Mouse (Mus musculus) lung, embryonic 15.5 days (tissue): ENCODE data around the gene Esrra. TPM values are rescaled to one million over a fixed set of nuclear protein-coding genes. Genes with fewer than 3 reads are reported as not detected.
"Not testable (repeated sequence)": the region's sequence is repeated elsewhere in the genome, so short reads cannot be mapped to it uniquely, and the experiment has no call there.

ENCODE experiments used
- ATAC-seq: fragments of 200-750 bp; cut with Nextera tagmentation; 2 replicates; pipeline ENCODE4 v1.8.0; 2017; ENCODE audit warnings: moderate number of reproducible peaks, borderline replicate concordance; ENCODE audit not compliant: low FRiP score, low TSS enrichment; ENCODE audit errors: extremely low read depth
- H3K27ac ChIP-seq: fragments of 300-500 bp; sonication (generic); 2 replicates; pipeline ENCODE4 v1.5.1; 2015; ENCODE audit warnings: moderate library complexity, mild to moderate bottlenecking, inconsistent platforms
- H3K27me3 ChIP-seq: fragments of 300-500 bp; sonication (generic); 2 replicates; pipeline ENCODE4 v1.6.1; 2015; ENCODE audit warnings: inconsistent platforms
- H3K36me3 ChIP-seq: fragments of 300-500 bp; sonication (generic); 2 replicates; pipeline ENCODE4 v1.6.1; 2015; ENCODE audit warnings: inconsistent platforms
- H3K4me1 ChIP-seq: fragments of 300-500 bp; sonication (generic); 2 replicates; pipeline ENCODE4 v1.6.1; 2015; ENCODE audit warnings: inconsistent platforms
- H3K4me2 ChIP-seq: fragments of 300-500 bp; sonication (generic); 2 replicates; pipeline ENCODE4 v1.6.1; 2015; ENCODE audit warnings: inconsistent platforms, mild to moderate bottlenecking, moderate library complexity
- H3K4me3 ChIP-seq: fragments of 300-500 bp; sonication (generic); 2 replicates; pipeline ENCODE4 v1.5.1; 2015; ENCODE audit warnings: mild to moderate bottlenecking, inconsistent platforms
- H3K9ac ChIP-seq: fragments of 300-500 bp; sonication (generic); 2 replicates; pipeline ENCODE4 v1.6.1; 2015; ENCODE audit warnings: inconsistent platforms
- H3K9me3 ChIP-seq: fragments of 300-500 bp; sonication (generic); 2 replicates; pipeline ENCODE4 v1.6.1; 2016; ENCODE audit warnings: inconsistent platforms
- WGBS: fragments of 180-500 bp; shearing (Covaris S2); methylation state at CpG from one replicate; pipeline ENCODE4 v1.1.7; 2015; 5-methylcytosine and 5-hydroxymethylcytosine counted together
- polyA plus RNA-seq: library from polyadenylated mRNA; unstranded; fragments of >200 nt; fragmentation: Nextera tagmentation; extraction: Ambion mirVana; gene quantifications from 2 replicates; pipeline ENCODE4 v1.2.1, GENCODE M21; 2015

Esrra gene
- polyA plus RNA-seq, 1 experiment from 2014 or later = 9.3 TPM

DNA sequence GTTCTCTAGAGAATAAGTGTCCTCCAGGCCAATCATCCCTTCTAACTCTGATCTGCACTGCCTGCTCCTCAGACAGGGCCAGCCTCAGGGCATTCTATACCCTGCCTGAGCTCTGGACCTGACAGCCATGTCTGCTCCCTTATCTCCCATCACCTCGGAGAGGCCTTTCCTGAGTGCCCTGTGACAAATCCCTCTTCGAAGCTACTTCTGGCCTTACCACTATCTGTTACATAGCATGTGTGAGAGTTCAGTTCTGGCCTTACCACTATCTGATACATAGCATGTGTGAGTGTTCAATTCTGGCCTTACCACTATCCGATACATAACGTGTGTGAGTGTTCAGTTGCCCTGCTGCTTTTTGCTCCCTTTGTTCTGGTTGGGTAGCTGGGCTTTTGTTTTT, 6.3 kb downstream of the Esrra start:
- Histone ChIP-seq H3K9me3 (no peaks in the 10 kb centered on the region), H3K27ac (no peak overlapping the region), H3K9ac (no peak overlapping the region), H3K4me1 (peaks cover 14% of the 10 kb centered on the region), H3K36me3 (peaks cover 25% of the 10 kb centered on the region), H3K27me3 (no peaks in the 10 kb centered on the region), H3K4me3 (no peak overlapping the region), H3K4me2 (no peak overlapping the region)
- 65% methylated on average over 4 of the region's 4 CpGs for WGBS
- ATAC-seq = no peak

DNA sequence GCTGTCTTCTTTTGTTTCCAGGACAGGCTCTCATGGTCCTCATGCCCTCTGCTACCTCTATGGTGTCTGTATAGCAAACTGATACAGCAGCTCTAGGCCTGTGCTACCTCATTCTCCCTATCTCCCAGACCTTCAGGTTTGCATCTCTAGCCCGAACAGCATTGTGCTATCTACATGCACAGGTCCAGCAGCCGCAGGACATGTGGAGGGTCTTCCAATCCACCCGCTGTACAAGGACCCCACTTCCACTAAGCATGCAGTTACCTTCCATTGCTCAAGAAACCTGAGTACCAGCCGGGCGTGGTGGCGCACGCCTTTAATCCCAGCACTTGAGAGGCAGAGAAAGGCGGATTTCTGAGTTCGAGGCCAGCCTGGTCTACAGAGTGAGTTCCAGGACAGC, 7.1 kb downstream of the Esrra start:
- Histone ChIP-seq H3K9ac (no peak overlapping the region), H3K9me3 (no peaks in the 10 kb centered on the region), H3K27ac (no peak overlapping the region), H3K4me2 (no peak overlapping the region), H3K27me3 (no peaks in the 10 kb centered on the region), H3K36me3 (peaks cover 25% of the 10 kb centered on the region), H3K4me1 (peaks cover 7% of the 10 kb centered on the region), H3K4me3 (no peak overlapping the region)
- no peak for ATAC-seq
- WGBS = 89% methylated on average over 9 of the region's 9 CpGs

DNA sequence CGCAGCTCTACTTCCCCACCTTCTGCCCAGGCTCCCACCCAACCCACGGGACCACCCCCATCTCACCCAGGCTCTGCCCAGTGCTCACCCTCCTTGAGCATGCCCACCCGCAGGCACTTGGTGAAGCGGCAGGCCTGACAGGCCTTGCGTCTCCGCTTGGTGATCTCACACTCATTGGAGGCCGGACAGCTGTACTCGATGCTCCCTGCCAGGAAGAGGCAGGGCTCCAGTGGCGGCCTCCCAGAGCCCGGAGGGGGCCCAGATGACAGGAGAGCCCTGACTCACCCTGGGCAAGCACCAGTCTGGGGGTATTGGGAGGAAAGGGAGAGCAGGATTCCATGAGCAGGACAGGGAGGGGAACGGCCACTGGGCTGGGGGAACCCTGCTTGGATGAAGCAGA, 7.6 kb downstream of the Esrra start:
- H3K4me1 ChIP-seq = peaks cover 9% of the 10 kb centered on the region
- peaks cover 25% of the 10 kb centered on the region for H3K36me3 ChIP-seq
- no peak overlapping the region for H3K9ac ChIP-seq
- no peak overlapping the region for H3K4me2 ChIP-seq
- H3K4me3 ChIP-seq = no peak overlapping the region
- no peak overlapping the region for H3K27ac ChIP-seq
- WGBS = 67% methylated on average over 11 of the region's 11 CpGs
- ATAC-seq = no peak
- no peaks in the 10 kb centered on the region for H3K9me3 ChIP-seq
- no peaks in the 10 kb centered on the region for H3K27me3 ChIP-seq

DNA sequence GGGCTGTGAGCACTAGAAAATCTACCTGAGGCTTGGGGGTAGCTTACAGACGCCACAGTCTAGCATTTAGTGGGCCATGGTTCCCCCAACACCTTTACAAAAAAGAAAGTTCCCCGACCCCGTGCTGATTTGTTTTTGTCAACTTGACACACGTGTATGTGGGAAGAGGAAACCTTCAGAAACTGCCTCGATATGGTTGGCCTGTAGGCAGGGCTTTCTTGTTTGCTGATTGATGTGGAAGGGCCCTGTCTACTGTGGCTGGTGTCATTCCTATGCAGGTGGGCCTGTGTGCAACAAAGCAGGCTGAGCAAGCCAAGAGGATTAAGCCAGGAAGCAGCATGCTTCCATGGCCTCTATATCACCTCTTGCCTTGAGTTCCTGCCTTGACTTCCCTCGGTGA, 8.6 kb downstream of the Esrra start:
- Histone ChIP-seq H3K27me3 (no peaks in the 10 kb centered on the region), H3K4me2 (no peak overlapping the region), H3K9ac (no peak overlapping the region), H3K4me3 (no peak overlapping the region), H3K9me3 (no peaks in the 10 kb centered on the region), H3K36me3 (peaks cover 25% of the 10 kb centered on the region), H3K4me1 (peaks cover 19% of the 10 kb centered on the region), H3K27ac (no peak overlapping the region)
- ATAC-seq = no peak
- 78% methylated on average over 6 of the region's 6 CpGs for WGBS

DNA sequence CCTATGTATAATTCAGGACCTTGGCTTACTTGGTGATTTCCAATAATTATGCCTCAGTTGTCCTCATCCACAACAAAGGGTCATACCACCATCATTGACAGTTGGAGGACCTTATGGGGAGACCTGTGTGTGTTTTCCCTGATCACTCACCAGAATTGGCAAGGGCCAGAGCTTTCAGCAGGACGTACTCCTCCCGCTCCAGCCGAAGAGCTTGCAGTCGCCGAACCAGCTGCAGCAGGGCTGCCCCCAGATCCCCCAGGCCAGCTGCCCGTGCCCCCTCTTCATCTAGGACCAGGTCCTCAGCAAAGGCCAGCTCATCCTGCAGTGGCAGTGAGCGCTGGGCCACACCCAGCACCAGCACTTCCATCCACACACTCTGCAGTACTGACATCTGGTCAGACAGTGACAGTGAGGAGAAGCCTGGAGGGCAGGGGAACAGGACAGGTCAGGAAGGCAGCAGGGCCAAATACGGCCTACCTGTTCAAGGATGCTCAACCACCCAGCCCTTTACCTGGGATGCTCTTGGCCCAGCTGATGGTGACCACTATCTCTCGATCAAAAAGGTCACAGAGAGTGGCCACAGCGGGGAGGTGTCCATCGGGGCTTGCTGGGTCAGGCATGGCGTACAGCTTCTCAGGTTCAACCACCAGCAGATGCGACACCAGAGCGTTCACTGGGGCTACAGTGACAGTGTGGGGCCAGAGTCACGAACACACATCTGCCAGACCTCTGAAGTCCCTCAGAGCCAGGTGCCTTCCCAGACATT, 9.2 kb downstream of the Esrra start:
- Histone ChIP-seq H3K9ac (no peak overlapping the region), H3K36me3 (peaks cover 25% of the 10 kb centered on the region), H3K4me2 (no peak overlapping the region), H3K4me1 (peaks cover 25% of the 10 kb centered on the region), H3K9me3 (no peaks in the 10 kb centered on the region), H3K4me3 (no peak overlapping the region), H3K27me3 (no peaks in the 10 kb centered on the region), H3K27ac (no peak overlapping the region)
- no peak for ATAC-seq
- 87% methylated on average over 15 of the region's 15 CpGs for WGBS

DNA sequence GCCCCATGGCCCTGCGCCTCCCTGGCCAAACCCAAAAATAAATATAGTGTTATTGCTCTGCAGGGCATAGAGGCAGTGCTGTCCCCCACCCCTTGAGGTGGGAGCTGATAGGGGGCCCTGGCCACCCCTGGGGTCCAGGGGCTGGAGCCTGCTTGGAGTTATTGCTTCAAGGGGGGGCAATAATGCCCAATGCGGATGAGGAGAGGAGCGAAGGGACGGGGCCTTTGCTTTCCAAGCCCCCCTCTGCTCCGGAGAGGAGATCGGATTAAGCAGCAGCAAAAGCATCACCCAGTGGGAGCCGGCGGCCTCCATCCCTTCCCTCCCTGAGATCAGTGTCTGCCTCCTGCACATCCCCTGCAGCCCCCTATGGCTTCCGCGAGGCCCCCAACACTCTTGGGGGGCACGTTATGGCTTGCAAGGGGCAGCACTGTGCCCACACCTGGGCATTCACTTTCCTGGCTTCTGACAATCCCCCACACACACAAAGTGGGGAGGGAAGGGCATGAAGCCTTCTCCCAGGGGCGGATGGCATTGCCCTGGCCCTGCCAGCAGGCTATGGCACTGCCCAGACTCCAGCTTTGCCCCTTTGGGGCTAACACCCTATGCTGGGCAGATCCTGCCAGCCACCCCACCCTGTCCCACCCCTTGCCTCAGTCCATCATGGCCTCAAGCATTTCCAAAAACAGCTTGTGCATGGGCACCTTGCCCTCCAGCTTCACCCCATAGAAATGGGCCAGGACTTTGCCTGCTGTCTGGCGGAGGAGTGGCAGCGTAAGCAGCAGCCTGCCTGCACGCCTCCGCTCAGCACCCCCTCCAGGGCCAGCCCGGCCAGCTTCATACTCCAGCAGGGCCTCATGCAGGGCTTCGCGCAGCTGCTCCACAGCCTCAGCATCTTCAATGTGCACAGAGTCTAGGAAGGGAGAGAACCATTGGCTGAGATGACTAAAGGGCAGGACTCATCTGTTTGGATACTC, 10.2 kb downstream of the Esrra start:
- peaks cover 33% of the 10 kb centered on the region for H3K36me3 ChIP-seq
- H3K9ac ChIP-seq = peak overlapping the region; percentile 41; the same call in 1 of the 2 replicates

DNA sequence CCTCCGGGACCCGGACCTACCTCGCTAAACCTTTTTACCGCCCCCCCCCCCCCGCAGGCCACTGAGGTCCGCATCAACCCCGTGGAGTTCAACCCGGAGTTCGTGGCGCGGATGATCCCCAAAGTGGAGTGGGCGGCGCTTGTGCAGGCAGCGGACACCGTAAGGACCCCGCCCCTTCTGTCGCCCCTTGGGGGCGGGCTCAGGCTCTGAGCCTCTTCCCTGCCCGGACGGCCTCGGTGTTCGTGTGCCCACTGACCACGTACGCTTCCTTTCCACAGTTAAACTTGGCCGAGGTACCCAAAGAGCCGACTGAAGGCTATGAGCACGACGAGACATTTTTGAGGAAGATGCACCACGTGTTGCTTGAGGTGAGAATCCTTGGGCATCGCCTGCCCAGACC, 11.3 kb downstream of the Esrra start:
- H3K4me2 ChIP-seq = peak overlapping the region; percentile 71
- under 1% methylated on average over 30 of the region's 30 CpGs for WGBS
- H3K36me3 ChIP-seq = peaks cover 41% of the 10 kb centered on the region
- H3K27me3 ChIP-seq, H3K9me3 ChIP-seq: not testable (repeated sequence)
- H3K4me1 ChIP-seq = peaks cover 26% of the 10 kb centered on the region
- H3K4me3 ChIP-seq = peak overlapping the region; percentile 56
- peak overlapping the region; percentile 60 for H3K9ac ChIP-seq
- peak overlapping the region; percentile 97 for H3K27ac ChIP-seq
- peak; percentile 58 for ATAC-seq

More for the DNA sequence above, 10.2 kb downstream of the Esrra start:
- Histone ChIP-seq H3K27me3 (no peaks in the 10 kb centered on the region), H3K27ac (no peak overlapping the region), H3K4me1 (peaks cover 26% of the 10 kb centered on the region), H3K9me3 (no peaks in the 10 kb centered on the region), H3K4me3 (peak overlapping the region; percentile 56), H3K4me2 (peak overlapping the region; percentile 71)
- ATAC-seq = no peak
- 82% methylated on average over 19 of the region's 19 CpGs for WGBS

DNA sequence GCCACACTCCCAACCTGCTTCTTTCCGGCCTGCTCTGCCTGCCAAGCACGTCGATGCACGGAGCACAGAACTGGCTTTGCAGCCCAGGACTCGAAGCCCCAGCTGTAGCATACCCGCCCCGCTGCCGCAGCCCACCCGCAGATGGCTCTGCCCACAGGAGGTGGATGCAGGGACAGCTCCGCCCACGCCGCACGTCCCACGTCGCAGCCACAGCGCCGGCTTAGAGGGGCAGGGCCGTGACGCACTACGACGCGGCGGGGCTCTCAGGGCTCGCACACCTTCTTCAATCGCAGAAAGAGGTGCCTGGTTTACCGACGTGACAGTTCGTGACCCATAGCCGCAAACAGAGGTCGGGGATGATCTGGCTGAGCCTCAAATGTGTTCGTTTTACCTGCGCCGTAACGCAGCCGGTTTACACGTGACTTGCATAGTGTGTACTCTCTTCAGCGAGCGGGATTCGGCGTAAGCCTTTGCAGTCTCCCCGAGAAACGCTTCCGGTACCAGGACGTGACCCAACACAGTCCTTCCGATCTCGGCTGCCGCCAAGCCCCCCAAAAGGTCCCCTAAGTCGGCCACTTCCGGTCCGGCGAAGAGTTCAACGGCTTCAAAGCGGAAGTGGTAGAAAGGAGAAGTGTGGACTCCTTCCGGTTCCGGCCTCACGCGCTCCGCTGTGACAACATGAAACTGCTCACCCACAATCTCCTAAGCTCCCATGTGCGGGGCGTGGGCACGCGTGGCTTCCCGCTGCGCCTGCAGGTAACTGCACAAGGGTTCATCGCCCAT, 11.9 kb downstream of the Esrra start, which contains the start of the genes Trmt112 and Prdx5:
Trmt112 (plus strand) TSS at position 192 of the 783 bp plus-strand sequence.
Prdx5 (minus strand) TSS at position 600 of the 783 bp plus-strand sequence.
- peaks cover 42% of the 10 kb centered on the region for H3K36me3 ChIP-seq
- peak; percentile 92 for ATAC-seq
- under 1% methylated on average over 65 of the region's 65 CpGs for WGBS

DNA sequence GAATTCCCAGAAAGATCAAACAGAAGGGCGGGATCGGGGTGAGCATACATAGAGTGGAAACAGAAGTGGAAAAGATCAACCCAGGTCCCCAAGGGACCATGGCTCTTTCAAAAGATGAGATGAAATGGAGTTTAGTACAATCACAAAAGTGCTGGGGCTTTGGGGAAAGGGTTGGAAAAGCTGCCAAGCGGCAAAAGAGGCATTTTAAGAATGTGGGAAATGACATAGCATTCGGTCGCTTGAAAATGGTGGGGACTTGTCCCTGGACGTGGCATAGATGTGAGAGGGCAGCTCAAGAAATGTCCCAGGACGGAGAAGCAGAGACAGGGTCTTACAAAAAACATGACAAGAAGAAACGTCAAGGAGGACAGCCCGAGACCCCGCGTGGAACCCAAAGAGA, 12.6 kb downstream of the Esrra start:
- H3K27ac ChIP-seq = peak overlapping the region; percentile 97
- peak overlapping the region; percentile 60 for H3K9ac ChIP-seq
- H3K36me3 ChIP-seq = peaks cover 42% of the 10 kb centered on the region
- 3% methylated on average over 11 of the region's 11 CpGs for WGBS
- peak overlapping the region; percentile 56 for H3K4me3 ChIP-seq
- no peaks in the 10 kb centered on the region for H3K9me3 ChIP-seq
- H3K4me2 ChIP-seq = peak overlapping the region; percentile 71
- peaks cover 26% of the 10 kb centered on the region for H3K4me1 ChIP-seq
- no peak for ATAC-seq
- no peaks in the 10 kb centered on the region for H3K27me3 ChIP-seq

More for the DNA sequence above, 11.9 kb downstream of the Esrra start, which contains the start of the genes Trmt112 and Prdx5:
- H3K9ac ChIP-seq = peak within 1 kb of the TSS; percentile 60
- H3K9me3 ChIP-seq = no peaks in the 10 kb centered on the region
- H3K4me3 ChIP-seq = peak within 1 kb of the TSS; percentile 56
- H3K27ac ChIP-seq = peak within 1 kb of the TSS; percentile 97
- no peaks in the 10 kb centered on the region for H3K27me3 ChIP-seq
- peak within 1 kb of the TSS; percentile 71 for H3K4me2 ChIP-seq
- H3K4me1 ChIP-seq = peaks cover 26% of the 10 kb centered on the region

DNA sequence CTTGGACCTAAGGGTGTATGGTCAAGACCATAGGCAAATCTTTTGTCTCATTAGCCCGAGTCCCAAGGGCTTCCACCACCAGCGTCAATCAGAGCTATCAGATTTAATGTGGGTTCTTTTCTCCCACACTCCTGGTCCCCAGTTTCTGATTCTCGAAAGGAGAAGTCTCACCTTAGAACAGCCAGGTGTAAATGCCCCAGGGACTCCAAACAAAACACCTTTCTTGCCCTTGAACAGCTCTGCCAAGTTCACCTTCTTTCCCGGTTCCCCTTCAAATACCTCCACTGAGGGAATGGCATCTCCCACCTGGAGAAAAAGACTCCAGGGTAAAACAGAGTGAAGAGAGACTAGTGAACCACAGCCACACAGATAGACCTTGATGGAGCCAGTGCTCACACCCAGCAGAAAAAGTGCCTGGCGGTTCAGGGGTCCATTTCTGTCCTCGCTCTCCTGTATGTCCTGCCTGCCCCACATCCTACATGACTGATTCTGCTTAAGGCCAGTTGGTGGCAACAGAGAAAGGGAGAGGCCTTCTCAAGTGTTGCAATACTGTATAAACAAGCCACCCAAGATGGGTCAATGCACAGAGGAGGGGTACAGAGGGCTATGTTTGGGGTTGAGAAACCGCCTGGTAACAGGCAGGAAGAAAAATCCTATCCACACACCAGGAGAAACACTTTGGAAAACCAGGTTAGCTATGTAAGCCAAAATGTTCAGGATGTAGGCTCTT, 13.6 kb downstream of the Esrra start:
- 0 out of 2 replicates have a peak overlapping the region, but pooled peaks have one; percentile 97 for H3K27ac ChIP-seq
- no peak for ATAC-seq
- H3K9ac ChIP-seq = peak overlapping the region; percentile 60; the same call in 1 of the 2 replicates
- H3K4me2 ChIP-seq = peak overlapping the region; percentile 71
- 77% methylated on average over 7 of the region's 7 CpGs for WGBS
- peak overlapping the region; percentile 56 for H3K4me3 ChIP-seq
- H3K36me3 ChIP-seq = peaks cover 35% of the 10 kb centered on the region
- no peaks in the 10 kb centered on the region for H3K27me3 ChIP-seq
- H3K9me3 ChIP-seq = no peaks in the 10 kb centered on the region
- peaks cover 26% of the 10 kb centered on the region for H3K4me1 ChIP-seq
